Mouse (Mus musculus) stomach, postnatal 0 days (tissue): ENCODE results near the gene Gm43951. TPM values are rescaled to one million over a fixed set of nuclear protein-coding genes. Genes with fewer than 3 reads are reported as not detected.

Experiments used
- ATAC-seq: fragments of 200-750 bp; cut with Nextera tagmentation; 2 replicates; pipeline ENCODE4 v1.8.0; 2017; ENCODE audit not compliant: low FRiP score, low TSS enrichment
- DNase-seq: peaks from one replicate; pipeline ENCODE4 v3.0.0-alpha.2; 2016; ENCODE audit warnings: low spot score
- H3K27ac ChIP-seq: fragments of 300-500 bp; sonication (generic); replicated peaks from 2 replicates; pipeline ENCODE4 v1.5.1; 2014; ENCODE audit warnings: mild to moderate bottlenecking, control low read depth
- H3K27me3 ChIP-seq: fragments of 300-500 bp; sonication (generic); 2 replicates; pipeline ENCODE4 v1.6.1; 2014; ENCODE audit warnings: low read length; ENCODE audit not compliant: control insufficient read depth, insufficient read depth
- H3K36me3 ChIP-seq: fragments of 300-500 bp; sonication (generic); 2 replicates; pipeline ENCODE4 v1.6.1; 2014; ENCODE audit warnings: low read length, mixed read lengths; ENCODE audit not compliant: control insufficient read depth, insufficient read depth
- H3K4me1 ChIP-seq: fragments of 300-500 bp; sonication (generic); replicated peaks from 2 replicates; pipeline ENCODE4 v1.6.1; 2014; ENCODE audit warnings: antibody characterized with exemption; ENCODE audit not compliant: control insufficient read depth, insufficient read depth
- H3K4me2 ChIP-seq: fragments of 300-500 bp; sonication (generic); replicated peaks from 2 replicates; pipeline ENCODE4 v1.6.1; 2014; ENCODE audit warnings: low read depth, mild to moderate bottlenecking, control low read depth, moderate library complexity
- H3K4me3 ChIP-seq: fragments of 300-500 bp; sonication (generic); 2 replicates; pipeline ENCODE4 v1.5.1; 2014; ENCODE audit warnings: low read depth, low read length, control low read depth
- H3K9ac ChIP-seq: fragments of 300-500 bp; sonication (generic); 2 replicates; pipeline ENCODE4 v1.6.1; 2014; ENCODE audit warnings: mild to moderate bottlenecking, low read length, control low read depth, mixed read lengths
- H3K9me3 ChIP-seq: fragments of 300-500 bp; sonication (generic); 2 replicates; pipeline ENCODE4 v1.6.1; 2016; ENCODE audit warnings: low read length; ENCODE audit not compliant: control insufficient read depth
- CTCF ChIP-seq: IDR thresholded peaks from 2 replicates; pipeline ENCODE4 v1.5.1; 2016; ENCODE audit warnings: antibody characterized with exemption, low read depth, mild to moderate bottlenecking, moderate library complexity
- EP300 ChIP-seq: optimal IDR thresholded peaks from 2 replicates; pipeline ENCODE3; 2016; ENCODE audit warnings: antibody characterized with exemption
- WGBS: fragments of 180-500 bp; shearing (Covaris S2); extraction: QIAGEN DNeasy Blood & Tissue Kit; methylation state at CpG from one replicate; pipeline ENCODE4 v1.1.7; 2014; 5-methylcytosine and 5-hydroxymethylcytosine counted together
- polyA plus RNA-seq: library from polyadenylated mRNA; unstranded; fragments of >200 nt; fragmentation: Nextera tagmentation; extraction: Ambion mirVana; gene quantifications from 2 replicates; pipeline ENCODE4 v1.2.1, GENCODE M21; 2015

Gene Gm43951
- polyA plus RNA-seq, 1 experiment from 2014 or later = 0.10 TPM

- peak; percentile 76; the same call in 1 of the 2 replicates for ATAC-seq
- peak; percentile 78 for DNase-seq
- 14% methylated on average over 5 of the region's 5 CpGs for WGBS
- peak; percentile 94 for TF ChIP-seq CTCF
- no peak for TF ChIP-seq EP300
- Histone ChIP-seq H3K36me3 (no peaks in the 10 kb centered on the region), H3K4me1 (no peaks in the 10 kb centered on the region), H3K4me3 (no peak overlapping the region), H3K27me3 (no peaks in the 10 kb centered on the region), H3K27ac (no peak overlapping the region), H3K9ac (no peak overlapping the region), H3K4me2 (no peak overlapping the region), H3K9me3 (no peaks in the 10 kb centered on the region)
These were observed 18.2 kb upstream of the Gm43951 start for GRCm38 (mm10) chr11:72224865-72225264.

- no peaks in the 10 kb centered on the region for H3K27me3 ChIP-seq
- no peak overlapping the region for H3K9ac ChIP-seq
- WGBS = 67% methylated on average over 4 of the region's 4 CpGs
- no peaks in the 10 kb centered on the region for H3K9me3 ChIP-seq
- no peak for DNase-seq
- H3K36me3 ChIP-seq = no peaks in the 10 kb centered on the region
- H3K4me3 ChIP-seq = no peak overlapping the region
- no peak for ATAC-seq
- no peaks in the 10 kb centered on the region for H3K4me1 ChIP-seq
- H3K27ac ChIP-seq = no peak overlapping the region
- TF ChIP-seq CTCF (no peak), EP300 (no peak)
- no peak overlapping the region for H3K4me2 ChIP-seq
These were observed 16.8 kb upstream of the Gm43951 start for GRCm38 (mm10) chr11:72223414-72223813.

GRCm38 (mm10) chr11:72221278-72221677 is 14.6 kb upstream of the Gm43951 start:
- no peaks in the 10 kb centered on the region for H3K27me3 ChIP-seq
- WGBS = 15% methylated on average over 6 of the region's 6 CpGs
- no peaks in the 10 kb centered on the region for H3K4me1 ChIP-seq
- peak; percentile 62 for DNase-seq
- H3K4me2 ChIP-seq = no peak overlapping the region
- 0 out of 2 replicates have a peak, but pooled peaks have one; percentile 39 for ATAC-seq
- H3K27ac ChIP-seq = no peak overlapping the region
- no peak overlapping the region for H3K9ac ChIP-seq
- no peaks in the 10 kb centered on the region for H3K9me3 ChIP-seq
- no peaks in the 10 kb centered on the region for H3K36me3 ChIP-seq
- H3K4me3 ChIP-seq = no peak overlapping the region
- no peak for TF ChIP-seq EP300
- peak; percentile 92 for TF ChIP-seq CTCF

- H3K9me3 ChIP-seq = no peaks in the 10 kb centered on the region
- H3K4me2 ChIP-seq = no peak overlapping the region
- H3K4me1 ChIP-seq = no peaks in the 10 kb centered on the region
- H3K27ac ChIP-seq = no peak overlapping the region
- no peak for DNase-seq
- no peak for TF ChIP-seq EP300
- ATAC-seq = no peak
- 73% methylated on average over 5 of the region's 5 CpGs for WGBS
- no peaks in the 10 kb centered on the region for H3K27me3 ChIP-seq
- H3K4me3 ChIP-seq = no peak overlapping the region
- H3K9ac ChIP-seq = no peak overlapping the region
- H3K36me3 ChIP-seq = no peaks in the 10 kb centered on the region
These were observed 10.5 kb upstream of the Gm43951 start for GRCm38 (mm10) chr11:72217116-72217515.

- WGBS = 2% methylated on average over 29 of the region's 29 CpGs
- no peaks in the 10 kb centered on the region for H3K4me1 ChIP-seq
- TF ChIP-seq CTCF (peak; percentile 11; the same call in 1 of the 2 replicates), EP300 (no peak)
- peak within 1 kb of the TSS; percentile 77 for H3K27ac ChIP-seq
- DNase-seq (peak; percentile 84), ATAC-seq (peak; percentile 79)
- peaks cover 2% of the 10 kb centered on the region; the same call in 1 of the 2 replicates for H3K36me3 ChIP-seq
- peak within 1 kb of the TSS; percentile 70 for H3K4me3 ChIP-seq
- no peaks in the 10 kb centered on the region for H3K27me3 ChIP-seq
- H3K4me2 ChIP-seq = peak within 1 kb of the TSS; percentile 91
- H3K9ac ChIP-seq = peak within 1 kb of the TSS; percentile 76
- no peaks in the 10 kb centered on the region for H3K9me3 ChIP-seq
These were observed 8.8 kb upstream of the Gm43951 start, which contains the start of gene Med31 for GRCm38 (mm10) chr11:72215410-72215797. Gene Med31, minus strand, starts transcription at chr11:72215592.

- WGBS = under 1% methylated on average over 51 of the region's 51 CpGs
- Histone ChIP-seq H3K9ac (peak overlapping the region; percentile 76), H3K27me3 (no peaks in the 10 kb centered on the region), H3K27ac (peak overlapping the region; percentile 77), H3K9me3 (no peaks in the 10 kb centered on the region), H3K4me2 (peak overlapping the region; percentile 91), H3K4me1 (no peaks in the 10 kb centered on the region), H3K4me3 (peak overlapping the region; percentile 70), H3K36me3 (peaks cover 2% of the 10 kb centered on the region; the same call in 1 of the 2 replicates)
- DNase-seq (peak; percentile 98), ATAC-seq (peak; percentile 98)
- TF ChIP-seq CTCF (no peak), EP300 (no peak)
These were observed 8.2 kb upstream of the Gm43951 start for GRCm38 (mm10) chr11:72214591-72215409.
